Mouse (Mus musculus): ENCODE data around the gene Dexi. TPM values are rescaled to one million over a fixed set of nuclear protein-coding genes. Genes with fewer than 3 reads are reported as not detected.

The Dexi gene
- polyA plus RNA-seq, 1 experiment from 2014 or later, result 17.1 TPM

DNA sequence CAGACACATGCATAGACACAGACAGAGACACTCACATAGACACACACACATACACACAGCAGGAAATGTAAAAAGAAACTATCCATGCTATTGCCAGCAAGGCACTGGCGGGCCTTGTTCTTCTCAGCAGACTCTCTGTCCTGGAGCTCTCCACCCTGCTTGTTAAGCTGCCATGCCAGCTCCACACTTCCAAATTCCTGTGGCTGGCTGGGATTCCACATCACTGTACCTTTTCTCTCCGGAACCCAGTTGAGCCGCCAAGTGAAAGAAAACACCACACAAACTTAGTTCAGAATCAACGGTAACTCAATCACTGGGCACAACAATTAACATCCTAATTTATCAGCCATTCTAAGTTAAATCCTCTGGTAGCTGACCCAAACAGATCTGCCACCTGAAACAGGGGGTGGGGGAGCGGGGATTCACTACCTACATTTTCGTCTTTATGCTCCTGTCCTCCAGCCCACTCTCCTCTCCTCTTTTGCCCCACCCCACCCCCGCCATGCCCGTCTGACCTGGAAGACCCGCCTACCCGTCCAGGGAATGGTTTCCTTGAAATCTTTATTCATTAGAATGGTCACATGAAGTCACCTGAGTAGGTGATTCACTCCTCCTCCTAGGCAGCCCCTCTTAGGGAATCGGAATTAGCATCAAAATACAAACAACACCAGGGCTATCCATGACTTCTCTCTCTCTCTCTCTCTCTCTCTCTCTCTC, 75.3 kb downstream of the Dexi start:
- H3K9ac ChIP-seq, result no peak overlapping the region
- no peaks in the 10 kb centered on the region for H3K27me3 ChIP-seq (replicated peaks)
- no peak overlapping the region for H3K27ac ChIP-seq
- ATAC-seq (replicated peaks), result no peak
- WGBS, result 42% methylated on average over 11 of the region's 11 CpGs
- H3K36me3 ChIP-seq (replicated peaks), result no peaks in the 10 kb centered on the region
- H3K9me3 ChIP-seq, result no peaks in the 10 kb centered on the region
- H3K4me2 ChIP-seq, result no peak overlapping the region
- H3K4me3 ChIP-seq, result no peak overlapping the region
- no peaks in the 10 kb centered on the region for H3K4me1 ChIP-seq

DNA sequence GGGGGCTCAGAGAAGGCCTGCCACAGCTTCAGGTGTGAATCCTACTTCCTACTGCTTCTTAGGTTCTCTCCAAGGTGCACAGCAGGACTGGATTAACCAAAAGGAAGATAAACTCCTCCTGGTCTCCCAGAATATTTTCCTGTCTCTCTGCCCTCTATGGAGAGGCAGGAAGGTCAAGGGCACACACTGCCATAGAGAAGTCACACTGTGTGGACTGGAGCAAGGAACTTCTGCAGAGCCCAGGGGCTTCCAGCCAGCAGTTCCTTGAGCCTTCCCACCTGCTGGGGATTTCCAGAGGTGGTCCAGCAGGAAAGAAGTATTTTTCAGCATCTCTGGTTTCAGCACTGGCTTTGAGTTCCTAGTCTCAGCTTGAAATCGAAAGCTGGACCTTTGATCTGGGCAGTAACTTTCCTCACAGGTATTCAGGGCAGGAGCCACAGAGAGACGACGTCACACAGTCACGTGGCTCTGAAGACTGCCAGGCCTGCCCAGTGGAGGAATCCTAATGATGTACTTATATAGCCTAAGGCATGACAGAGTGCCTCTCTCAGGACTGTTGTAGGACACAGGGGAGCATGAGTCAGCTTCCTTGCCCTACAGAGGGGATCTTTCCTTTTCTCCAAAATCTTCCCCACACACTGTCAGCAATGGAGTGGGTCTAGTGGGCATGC, 77.7 kb downstream of the Dexi start:
- H3K27me3 ChIP-seq (replicated peaks), result no peaks in the 10 kb centered on the region
- H3K4me2 ChIP-seq, result no peak overlapping the region
- H3K9ac ChIP-seq, result no peak overlapping the region
- no peak for ATAC-seq (replicated peaks)
- no peak overlapping the region for H3K27ac ChIP-seq
- H3K4me1 ChIP-seq, result no peaks in the 10 kb centered on the region
- WGBS, result 31% methylated on average over 4 of the region's 4 CpGs
- H3K9me3 ChIP-seq, result no peaks in the 10 kb centered on the region
- no peak overlapping the region for H3K4me3 ChIP-seq
- H3K36me3 ChIP-seq (replicated peaks), result no peaks in the 10 kb centered on the region

DNA sequence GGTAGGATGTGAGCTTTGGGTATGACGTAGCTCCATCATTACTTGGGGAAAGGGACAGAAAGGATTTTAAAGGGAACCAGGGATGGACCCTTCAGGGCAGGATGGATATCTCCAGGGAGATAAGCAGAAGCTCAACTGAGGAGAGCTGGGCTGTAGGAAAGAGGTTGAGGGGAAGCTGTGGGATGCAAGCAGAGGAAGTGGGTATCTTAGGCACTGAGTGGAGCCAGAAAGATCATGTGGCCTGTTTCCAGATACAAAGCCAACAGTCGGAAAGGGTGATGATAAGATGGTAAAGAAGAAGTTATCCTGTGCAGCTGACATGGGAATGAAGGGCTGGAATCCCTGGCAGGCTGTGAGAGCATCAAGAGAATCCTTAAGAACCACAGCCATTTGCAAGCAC, 81.7 kb downstream of the Dexi start:
- Histone ChIP-seq H3K9ac (no peak overlapping the region), H3K4me1 (no peaks in the 10 kb centered on the region), H3K36me3 (replicated peaks) (no peaks in the 10 kb centered on the region), H3K9me3 (no peaks in the 10 kb centered on the region), H3K4me2 (no peak overlapping the region), H3K4me3 (no peak overlapping the region), H3K27ac (no peak overlapping the region), H3K27me3 (replicated peaks) (no peaks in the 10 kb centered on the region)
- 95% methylated on average over 2 of the region's 2 CpGs for WGBS
- no peak for ATAC-seq (replicated peaks)

DNA sequence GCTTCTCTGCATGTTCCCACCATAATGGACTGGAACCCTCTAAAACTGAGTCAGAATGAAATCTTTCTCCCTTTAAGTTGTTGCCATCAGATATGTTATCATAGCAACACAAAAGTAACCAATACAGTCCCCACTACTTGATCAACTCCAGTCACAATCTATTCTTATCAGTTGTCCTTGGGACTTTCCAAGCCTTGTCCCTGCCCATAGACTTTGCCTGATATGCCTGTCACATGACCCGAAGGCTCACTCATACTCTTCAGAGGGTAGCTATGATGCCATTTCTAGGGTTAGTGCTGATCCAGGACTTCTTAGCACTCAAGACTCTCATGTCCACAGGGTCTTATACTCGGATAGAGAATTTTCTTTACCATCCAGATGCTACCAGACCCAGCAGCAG, 82.7 kb downstream of the Dexi start:
- Histone ChIP-seq H3K4me3 (no peak overlapping the region), H3K36me3 (replicated peaks) (no peaks in the 10 kb centered on the region), H3K4me2 (no peak overlapping the region), H3K9me3 (no peaks in the 10 kb centered on the region), H3K4me1 (no peaks in the 10 kb centered on the region), H3K27me3 (replicated peaks) (no peaks in the 10 kb centered on the region), H3K27ac (no peak overlapping the region), H3K9ac (no peak overlapping the region)
- WGBS, result 72% methylated on average over 2 of the region's 2 CpGs
- ATAC-seq (replicated peaks), result no peak

DNA sequence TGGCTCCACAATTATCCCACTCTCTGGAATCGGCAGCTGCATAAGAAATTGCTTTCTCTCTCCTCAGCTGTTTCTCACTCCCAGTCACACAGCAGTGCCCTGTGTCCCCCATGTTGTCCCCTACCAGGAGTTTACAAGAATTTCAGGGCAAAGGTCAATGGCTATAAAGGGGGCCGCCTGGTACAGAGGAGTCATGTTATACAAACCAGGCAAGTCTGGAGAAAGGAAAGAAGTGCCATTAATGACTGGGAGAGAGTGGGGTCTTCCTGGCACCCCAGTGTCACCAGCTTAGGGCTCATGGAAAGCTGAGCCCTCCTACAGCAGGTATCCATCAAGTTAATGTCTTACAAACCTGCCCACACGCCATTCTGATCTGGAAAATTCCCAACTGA, 88.3 kb downstream of the Dexi start:
- 70% methylated on average over 3 of the region's 3 CpGs for WGBS
- Histone ChIP-seq H3K27ac (no peak overlapping the region), H3K4me2 (no peak overlapping the region), H3K4me1 (no peaks in the 10 kb centered on the region), H3K4me3 (no peak overlapping the region), H3K9ac (no peak overlapping the region), H3K9me3 (no peaks in the 10 kb centered on the region), H3K27me3 (replicated peaks) (no peaks in the 10 kb centered on the region), H3K36me3 (replicated peaks) (no peaks in the 10 kb centered on the region)
- no peak for ATAC-seq (replicated peaks)

DNA sequence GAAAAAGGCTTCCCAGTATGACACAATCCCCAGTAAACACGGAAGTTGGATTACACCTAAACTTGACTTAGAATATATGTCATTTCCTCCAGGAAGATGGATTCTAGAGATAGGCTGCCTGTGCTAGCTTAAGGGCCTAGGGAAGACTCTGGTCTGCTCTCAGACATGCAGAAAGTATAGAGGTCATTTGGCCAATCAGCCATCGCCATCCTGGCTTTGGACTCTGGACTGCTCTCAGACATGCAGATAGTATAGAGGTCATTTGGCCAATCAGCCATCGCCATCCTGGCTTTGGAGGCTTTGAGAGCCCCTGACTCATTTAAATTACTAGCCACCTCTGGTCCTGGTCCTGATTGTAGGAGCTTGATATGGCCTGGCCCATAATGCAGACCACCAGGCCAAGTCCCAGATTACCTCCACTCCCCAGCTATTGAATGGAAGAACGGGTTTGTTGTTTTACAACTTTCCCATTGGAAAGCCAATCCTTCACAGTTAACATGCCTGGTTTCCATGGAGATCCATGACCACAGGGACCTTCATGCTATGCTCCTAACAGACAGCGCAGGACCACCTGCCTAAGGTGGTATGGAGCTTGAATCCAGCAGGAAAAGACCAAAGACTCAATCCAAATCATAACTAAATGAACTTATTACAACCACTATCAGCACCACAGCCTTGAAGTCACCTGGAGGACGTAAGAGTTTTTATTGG, 88.8 kb downstream of the Dexi start:
- WGBS, result 84% methylated on average over 6 of the region's 6 CpGs
- Histone ChIP-seq H3K9me3 (no peaks in the 10 kb centered on the region), H3K4me3 (no peak overlapping the region), H3K27me3 (replicated peaks) (no peaks in the 10 kb centered on the region), H3K4me1 (no peaks in the 10 kb centered on the region), H3K9ac (no peak overlapping the region), H3K27ac (no peak overlapping the region), H3K36me3 (replicated peaks) (no peaks in the 10 kb centered on the region), H3K4me2 (no peak overlapping the region)
- no peak for ATAC-seq (replicated peaks)

Other genes starting within 250 kb of the Dexi start
- 10.7 and 11.0 TPM in 2 replicates for gene Emp2, start 229.1 kb downstream of the Dexi start, polyA plus RNA-seq (2015; fragmentation: Nextera tagmentation; extraction: Ambion mirVana)
- 12.1 and 13.3 TPM in 2 replicates for gene Tekt5, start 147.6 kb downstream of the Dexi start, polyA plus RNA-seq (2015; fragmentation: Nextera tagmentation; extraction: Ambion mirVana)
- gene Nubp1, start 131.1 kb downstream of the Dexi start, polyA plus RNA-seq (2015; fragmentation: Nextera tagmentation; extraction: Ambion mirVana), result 53.0 and 54.1 TPM in 2 replicates
- gene Tvp23a, start 95.7 kb downstream of the Dexi start, polyA plus RNA-seq (2015; fragmentation: Nextera tagmentation; extraction: Ambion mirVana), result 54.4 and 54.7 TPM in 2 replicates
- 0.39 and 0.95 TPM in 2 replicates for gene Ciita, start 63.0 kb downstream of the Dexi start, polyA plus RNA-seq (2015; fragmentation: Nextera tagmentation; extraction: Ambion mirVana)
- 73.9 and 89.0 TPM in 2 replicates for gene Clec16a, start 2.3 kb upstream of the Dexi start, polyA plus RNA-seq (2015; fragmentation: Nextera tagmentation; extraction: Ambion mirVana)
- gene Socs1, start 242.5 kb upstream of the Dexi start, polyA plus RNA-seq (2015; fragmentation: Nextera tagmentation; extraction: Ambion mirVana), result 3.4 and 3.9 TPM in 2 replicates
- gene Tnp2, start 245.6 kb upstream of the Dexi start, polyA plus RNA-seq (2015; fragmentation: Nextera tagmentation; extraction: Ambion mirVana), result not detected in 2 replicates
- not detected in 2 replicates for gene Prm3, start 247.9 kb upstream of the Dexi start, polyA plus RNA-seq (2015; fragmentation: Nextera tagmentation; extraction: Ambion mirVana)

Measured in midbrain, embryonic 15.5 days (tissue).